Mouse (Mus musculus): ENCODE results near the gene Tnrc6b. TPM values are rescaled to one million over a fixed set of nuclear protein-coding genes. Genes with fewer than 3 reads are reported as not detected.

The Tnrc6b gene
- total and polyA plus RNA-seq, 3 experiments: 7.8 to 13.9 (median 8.0) TPM

GRCm38 (mm10) chr15:80945851-80946250 lies 234.7 kb downstream of the Tnrc6b start:
- peak; percentile 91 for DNase-seq (ENCODE audit: low read depth, low spot score)

GRCm38 (mm10) chr15:80948145-80949135 lies 237.3 kb downstream of the Tnrc6b start, which contains the start of gene Adsl:
Adsl (plus strand) TSS chr15:80948490.
- Histone ChIP-seq H3K27me3 (ENCODE audit: control insufficient read depth in 1 of 2, insufficient read depth in 2 of 2, low read length in 2 of 2) (no peaks in the 10 kb centered on the region), H3K4me1 (ENCODE audit: control insufficient read depth in 1 of 2, insufficient read depth in 2 of 2, low read length in 2 of 2) (peaks cover 8 to 19% of the 10 kb centered on the region in 2 experiments), H3K4me3 (ENCODE audit: control insufficient read depth in 1 of 2, insufficient read depth in 1 of 2, low read depth in 2 of 2, low read length in 2 of 2) (peak within 1 kb of the TSS; percentile 67 to 86), H3K79me2 (ENCODE audit: control insufficient read depth, insufficient read depth, low read length, poor library complexity) (peaks cover 34% of the 10 kb centered on the region), H3K27ac (ENCODE audit: control insufficient read depth, low read depth, low read length) (peak within 1 kb of the TSS; percentile 86), H3K9ac (ENCODE audit: control insufficient read depth, low read depth, low read length, poor library complexity, severe bottlenecking) (peak within 1 kb of the TSS; percentile 83), H3K9me3 (replicated peaks; ENCODE audit: insufficient read depth, low read length) (no peaks in the 10 kb centered on the region), H3K36me3 (ENCODE audit: control insufficient read depth in 1 of 2, insufficient read depth in 2 of 2, low read length in 2 of 2) (peaks cover 5 to 13% of the 10 kb centered on the region in 2 experiments; a peak in 3 of 4 replicates)
- DNase-seq (ENCODE audit: low read depth, low spot score): peak; percentile 95
- TF ChIP-seq MEF2A (IDR thresholded peaks at IDR 0.05; ENCODE audit: extremely low read depth, insufficient replicate concordance, low read depth, low read length, poor library complexity, severe bottlenecking): no peak
- TF ChIP-seq KAT2A (conservative IDR thresholded peaks at IDR 0.05; ENCODE audit: low read depth, low read length): no peak; the same call in 1 of the 2 replicates
- peak; percentile 79; the same call in 1 of the 2 replicates for TF ChIP-seq ZMIZ1 (IDR thresholded peaks at IDR 0.05; ENCODE audit: low read depth, low read length)
- no peak for TF ChIP-seq CHD2 (IDR thresholded peaks at IDR 0.05; ENCODE audit: low read length)
- TF ChIP-seq RAD21 (IDR thresholded peaks at IDR 0.05; ENCODE audit: low read depth, low read length): no peak; the same call in 1 of the 2 replicates
- TF ChIP-seq SIN3A (IDR thresholded peaks at IDR 0.05; ENCODE audit: low read length): peak; percentile 94
- peak; percentile 83 for TF ChIP-seq POLR2AphosphoS2 (IDR thresholded peaks at IDR 0.05; ENCODE audit: low read length)
- peak; percentile 77 to 97 (median 80) for TF ChIP-seq CTCF (IDR thresholded peaks at IDR 0.05 in 2 of 3, conservative IDR thresholded peaks at IDR 0.05 in 1 of 3; ENCODE audit: control insufficient read depth in 1 of 3, insufficient read depth in 1 of 3, low read depth in 2 of 3, low read length in 3 of 3, poor library complexity in 1 of 3, severe bottlenecking in 1 of 3)
- peak; percentile 20 for TF ChIP-seq MAX (IDR thresholded peaks at IDR 0.05; ENCODE audit: low read length)
- TF ChIP-seq TCF12 (IDR thresholded peaks at IDR 0.05; ENCODE audit: low read depth, low read length): peak; percentile 53
- TF ChIP-seq HCFC1 (IDR thresholded peaks at IDR 0.05; ENCODE audit: low read depth, low read length): peak; percentile 80
- no peak for TF ChIP-seq TAL1 (IDR thresholded peaks at IDR 0.05; ENCODE audit: low read length)
- peak; percentile 63 for TF ChIP-seq ELF1 (IDR thresholded peaks at IDR 0.05; ENCODE audit: low read depth, low read length)
- TF ChIP-seq ETS1 (IDR thresholded peaks at IDR 0.05; ENCODE audit: low read depth, low read length): no peak
- peak; percentile 82 to 92 for TF ChIP-seq POLR2A (IDR thresholded peaks at IDR 0.05; ENCODE audit: control insufficient read depth in 1 of 2, insufficient read depth in 1 of 2, low read depth in 1 of 2, low read length in 2 of 2, poor library complexity in 1 of 2)
- TF ChIP-seq MYC (IDR thresholded peaks at IDR 0.05; ENCODE audit: low read depth, low read length): peak; percentile 65; the same call in 1 of the 2 replicates
- TF ChIP-seq EP300 (IDR thresholded peaks at IDR 0.05; ENCODE audit: low read depth in 1 of 2, low read length in 2 of 2): no peak
- peak; percentile 89 for TF ChIP-seq MXI1 (IDR thresholded peaks at IDR 0.05; ENCODE audit: low read depth, low read length)
- TF ChIP-seq TBP (IDR thresholded peaks at IDR 0.05; ENCODE audit: low read depth, low read length): peak; percentile 64
- TF ChIP-seq ZKSCAN1 (IDR thresholded peaks at IDR 0.05; ENCODE audit: low read depth, low read length): no peak
- peak; percentile 54; the same call in 1 of the 2 replicates for TF ChIP-seq MAZ (IDR thresholded peaks at IDR 0.05; ENCODE audit: low read depth, low read length)
- TF ChIP-seq SMC3 (IDR thresholded peaks at IDR 0.05; ENCODE audit: low read depth, low read length): peak; percentile 35; the same call in 1 of the 2 replicates

More at GRCm38 (mm10) chr15:80945851-80946250, 234.7 kb downstream of the Tnrc6b start:
- H3K4me3 ChIP-seq (ENCODE audit: control insufficient read depth in 1 of 2, insufficient read depth in 1 of 2, low read depth in 2 of 2, low read length in 2 of 2): no peak overlapping the region
- H3K4me1 ChIP-seq (ENCODE audit: control insufficient read depth in 1 of 2, insufficient read depth in 2 of 2, low read length in 2 of 2): peaks cover 8 to 19% of the 10 kb centered on the region in 2 experiments
- peaks cover 25% of the 10 kb centered on the region for H3K79me2 ChIP-seq (ENCODE audit: control insufficient read depth, insufficient read depth, low read length, poor library complexity)
- peaks cover under 1 to 12% of the 10 kb centered on the region in 2 experiments; a peak in 3 of 4 replicates for H3K36me3 ChIP-seq (ENCODE audit: control insufficient read depth in 1 of 2, insufficient read depth in 2 of 2, low read length in 2 of 2)
- no peaks in the 10 kb centered on the region for H3K27me3 ChIP-seq (ENCODE audit: control insufficient read depth in 1 of 2, insufficient read depth in 2 of 2, low read length in 2 of 2)
- H3K9ac ChIP-seq (ENCODE audit: control insufficient read depth, low read depth, low read length, poor library complexity, severe bottlenecking): no peak overlapping the region
- H3K9me3 ChIP-seq (replicated peaks; ENCODE audit: insufficient read depth, low read length): no peaks in the 10 kb centered on the region
- TF ChIP-seq MYC (IDR thresholded peaks at IDR 0.05; ENCODE audit: low read depth, low read length): no peak; the same call in 1 of the 2 replicates
- TF ChIP-seq UBTF (IDR thresholded peaks at IDR 0.05; ENCODE audit: borderline replicate concordance, insufficient read depth, low read depth, low read length): no peak
- TF ChIP-seq SIN3A (IDR thresholded peaks at IDR 0.05; ENCODE audit: low read length): peak; percentile 58; the same call in 1 of the 2 replicates
- peak; percentile 91 for TF ChIP-seq ZC3H11A (IDR thresholded peaks at IDR 0.05; ENCODE audit: low read depth, low read length)
- TF ChIP-seq NELFE (IDR thresholded peaks at IDR 0.05; ENCODE audit: low read depth, low read length): no peak
- peak; percentile 93 for TF ChIP-seq RAD21 (IDR thresholded peaks at IDR 0.05; ENCODE audit: low read depth, low read length)
- TF ChIP-seq TCF12 (IDR thresholded peaks at IDR 0.05; ENCODE audit: low read depth, low read length): no peak
- peak; percentile 72 to 89 (median 81) for TF ChIP-seq CTCF (IDR thresholded peaks at IDR 0.05 in 2 of 3, conservative IDR thresholded peaks at IDR 0.05 in 1 of 3; ENCODE audit: control insufficient read depth in 1 of 3, insufficient read depth in 1 of 3, low read depth in 2 of 3, low read length in 3 of 3, poor library complexity in 1 of 3, severe bottlenecking in 1 of 3)
- no peak for TF ChIP-seq GABPA (IDR thresholded peaks at IDR 0.05; ENCODE audit: low read depth, low read length)
- TF ChIP-seq MAFK (IDR thresholded peaks at IDR 0.05; ENCODE audit: borderline replicate concordance, low read depth, low read length): peak; percentile 57; the same call in 1 of the 2 replicates
- TF ChIP-seq SMC3 (IDR thresholded peaks at IDR 0.05; ENCODE audit: low read depth, low read length): peak; percentile 90
- no peak for TF ChIP-seq NRF1 (IDR thresholded peaks at IDR 0.05; ENCODE audit: insufficient read depth, low read depth, low read length, poor library complexity, severe bottlenecking)
- TF ChIP-seq HCFC1 (IDR thresholded peaks at IDR 0.05; ENCODE audit: low read depth, low read length): no peak
- TF ChIP-seq BHLHE40 (IDR thresholded peaks at IDR 0.05; ENCODE audit: borderline replicate concordance, low read depth, low read length): no peak
- TF ChIP-seq MEF2A (IDR thresholded peaks at IDR 0.05; ENCODE audit: extremely low read depth, insufficient replicate concordance, low read depth, low read length, poor library complexity, severe bottlenecking): no peak
- no peak for TF ChIP-seq MAZ (IDR thresholded peaks at IDR 0.05; ENCODE audit: low read depth, low read length)
- no peak overlapping the region for H3K27ac ChIP-seq (ENCODE audit: control insufficient read depth, low read depth, low read length)

Measured in MEL (cell line).